Mouse (Mus musculus): ENCODE measurements around the gene Cacnb2.

Cacnb2 gene

DNA sequence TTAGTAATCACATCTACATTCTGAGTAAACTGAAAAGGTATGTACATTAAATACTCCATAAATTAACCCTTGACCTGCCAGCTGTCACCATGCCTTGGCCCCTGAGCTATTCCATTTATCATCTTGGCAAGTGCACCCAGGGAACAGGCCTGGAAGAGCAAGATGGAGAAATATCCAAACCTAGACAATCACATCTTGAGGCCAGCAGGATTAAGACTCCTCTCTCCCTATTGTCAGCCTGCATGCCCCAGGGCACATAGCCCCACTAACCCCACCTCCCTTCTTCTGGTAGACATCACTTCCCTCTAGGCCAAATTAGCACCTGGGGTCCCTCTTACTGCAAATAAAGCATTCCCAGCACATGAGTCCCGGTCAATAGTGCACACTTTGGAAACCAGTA lies 424.9 kb downstream of the Cacnb2 start:
- TF ChIP-seq GATA4 (IDR thresholded peaks at IDR 0.05; ENCODE audit: insufficient replicate concordance, low read length), result no peak
